Mouse (Mus musculus) testis, postnatal 10 days (tissue): Measurements from ENCODE around the gene Ranbp17.

Source experiments
- DNase-seq: peaks from one replicate; pipeline ENCODE4 v3.0.0; 2021; ENCODE audit warnings: low spot score

Gene Ranbp17

DNA sequence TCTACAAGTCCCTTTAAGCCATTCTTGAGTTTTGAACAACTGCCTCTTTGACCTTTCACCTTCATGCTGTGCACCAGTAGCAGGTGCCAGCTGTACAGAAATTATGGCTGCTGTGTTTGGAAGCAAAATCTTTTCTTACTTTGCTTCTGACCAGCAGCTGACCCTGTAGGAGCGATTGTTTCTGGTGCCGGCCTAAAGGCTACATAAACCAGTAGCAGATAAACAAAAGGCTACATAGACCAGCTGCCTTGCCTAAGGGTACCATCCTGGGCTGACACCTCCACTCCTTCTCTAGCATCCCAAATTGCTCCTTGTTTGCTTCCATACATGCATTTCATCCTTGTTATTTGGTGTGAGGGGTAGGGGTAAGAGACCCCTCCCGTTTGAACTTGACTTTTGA is 279.4 kb downstream of the Ranbp17 start:
- DNase-seq, result no peak

DNA sequence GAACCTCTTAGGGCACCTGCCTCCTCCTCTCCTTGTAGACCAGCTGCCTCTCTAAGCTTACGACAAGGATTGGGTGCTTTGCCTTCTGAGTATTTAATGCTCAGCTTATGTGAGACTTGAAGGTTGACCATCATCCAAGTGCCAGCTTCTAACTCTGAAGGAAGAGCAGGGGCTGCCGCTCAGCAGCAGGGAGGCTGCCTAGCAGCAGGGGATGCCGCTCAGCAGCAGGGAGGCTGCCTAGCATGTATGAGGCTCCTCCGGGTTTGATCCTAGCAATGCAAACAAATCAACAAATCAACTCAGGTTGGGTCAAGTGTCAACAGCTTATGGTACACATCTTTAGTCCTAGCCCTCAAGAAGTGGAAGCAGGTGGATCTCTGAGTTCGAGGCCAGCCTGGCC is 281.5 kb downstream of the Ranbp17 start:
- no peak for DNase-seq

DNA sequence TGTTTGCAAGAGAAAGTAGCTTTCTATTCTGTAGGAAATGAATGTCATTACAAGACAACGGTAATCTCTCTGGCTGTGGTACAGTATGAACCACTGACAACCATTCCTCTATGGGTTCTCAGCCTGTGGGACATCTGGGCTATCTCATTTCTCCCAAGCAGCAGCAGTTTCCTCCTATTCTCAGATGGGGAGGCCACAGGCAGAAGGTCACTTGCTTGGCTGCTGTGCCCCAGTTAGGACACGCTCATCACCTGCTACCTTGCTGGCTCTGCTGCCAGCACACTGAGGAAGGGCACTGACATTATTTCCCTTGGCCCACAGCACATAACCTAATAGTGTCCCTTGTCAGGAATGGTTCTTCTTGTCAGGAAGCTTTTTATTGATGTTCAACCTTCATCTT is 285.4 kb downstream of the Ranbp17 start:
- no peak for DNase-seq

DNA sequence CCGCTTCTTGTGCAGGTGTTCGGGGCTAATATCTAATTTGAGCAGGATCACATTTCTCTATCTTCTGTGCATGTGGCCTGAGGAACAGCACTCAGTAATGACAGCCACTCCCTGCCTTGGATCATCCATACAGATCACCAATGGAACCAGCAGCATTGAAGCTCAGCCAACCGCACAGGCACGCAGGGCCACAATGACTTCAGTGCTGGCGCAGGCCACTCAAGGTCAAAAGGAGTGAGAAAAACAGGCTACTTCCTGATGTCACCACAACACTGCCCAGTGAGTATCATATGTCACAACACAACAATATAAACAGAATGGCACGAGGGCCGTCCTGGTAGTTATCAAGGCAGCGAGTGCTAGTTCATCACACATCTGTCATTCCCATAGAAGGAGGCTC is 287.0 kb downstream of the Ranbp17 start:
- DNase-seq, result no peak

DNA sequence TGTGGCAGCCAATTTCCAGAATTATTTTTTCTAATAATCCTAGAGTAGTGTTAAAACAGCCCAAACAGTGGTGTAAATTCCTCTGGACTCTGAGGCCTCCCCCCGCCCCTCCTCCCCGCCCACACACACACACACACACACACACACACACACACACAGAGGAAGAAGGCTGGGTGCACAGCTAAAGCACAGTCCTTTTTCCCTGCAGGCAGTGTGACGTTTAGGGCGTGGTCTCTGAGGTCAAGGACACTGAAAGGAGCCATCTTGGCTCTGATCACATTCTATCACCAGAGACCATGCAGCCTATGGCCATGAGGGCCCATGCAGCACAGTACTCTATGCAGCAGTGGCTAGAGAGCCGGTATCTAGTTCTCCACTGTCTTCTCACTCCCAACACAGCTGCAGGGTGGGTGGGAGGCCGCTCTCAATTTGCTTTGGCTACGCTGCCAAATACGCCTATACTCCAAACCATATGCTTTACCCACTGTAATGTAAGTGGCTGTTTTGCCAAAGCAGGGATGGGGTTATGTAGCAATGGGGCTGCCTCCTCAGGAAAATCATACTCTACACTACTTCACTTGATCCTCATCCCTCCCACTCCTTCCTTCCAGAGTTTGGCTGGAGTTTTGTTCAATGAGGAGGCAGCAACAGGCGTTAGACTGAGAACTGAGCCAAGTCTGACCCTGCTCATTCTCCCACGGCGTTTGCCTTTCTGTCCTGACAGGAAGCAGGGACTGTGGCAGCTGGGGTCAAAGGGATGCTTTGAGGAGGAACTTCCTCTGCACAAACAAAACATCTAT is 291.8 kb downstream of the Ranbp17 start:
- no peak for DNase-seq

DNA sequence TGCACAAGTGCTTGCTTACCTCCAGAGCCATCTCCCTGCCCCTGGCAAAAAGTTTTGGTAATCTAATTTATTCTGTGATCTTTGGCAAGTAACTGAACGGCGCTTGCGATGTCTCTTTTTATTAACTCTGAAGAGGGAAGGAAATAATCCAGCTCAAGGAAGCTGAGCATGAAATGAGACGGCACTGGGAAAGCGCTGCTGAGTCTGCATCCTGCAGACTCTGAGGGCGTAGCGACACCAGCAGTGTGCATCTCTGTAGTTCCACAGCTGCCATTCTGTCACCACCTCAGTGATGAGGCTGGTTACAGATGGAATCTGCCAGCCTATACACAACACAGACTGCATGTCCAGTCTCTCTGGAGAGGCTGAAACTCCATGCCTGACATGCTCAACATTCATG is 292.8 kb downstream of the Ranbp17 start:
- DNase-seq, result no peak

DNA sequence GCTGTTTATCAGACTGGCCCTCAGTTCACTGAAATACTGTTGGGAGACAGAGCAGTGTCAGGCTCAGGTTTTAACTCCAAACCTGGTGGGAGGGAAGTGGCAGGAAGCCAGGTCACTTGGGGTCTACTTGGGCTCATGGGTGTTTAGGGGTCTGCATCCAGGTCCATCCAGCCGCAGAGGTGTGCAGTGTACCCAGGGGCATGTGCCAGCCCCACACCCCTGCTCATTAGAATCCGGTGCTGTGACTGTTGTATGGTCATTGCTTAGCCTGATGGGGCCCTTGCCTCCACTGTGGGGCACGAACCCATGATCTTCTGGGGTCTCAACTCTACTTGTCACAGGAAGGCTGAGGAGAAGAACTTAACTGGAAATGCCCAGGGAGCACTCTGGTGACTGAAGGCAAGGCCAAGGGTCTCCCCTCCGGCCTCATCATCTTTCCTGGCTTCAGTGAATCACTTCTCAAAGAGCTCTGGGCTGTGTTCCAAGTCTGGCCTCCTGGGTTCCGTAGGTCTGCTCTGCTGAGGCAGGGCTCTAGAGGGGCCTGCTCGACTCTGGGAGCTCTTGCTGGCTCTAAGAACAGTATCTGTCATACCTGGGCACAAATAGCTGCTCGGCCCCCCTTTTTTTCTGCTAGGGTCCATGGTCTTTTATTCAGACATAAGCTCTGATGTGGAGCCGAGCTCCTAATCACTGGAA is 296.0 kb downstream of the Ranbp17 start:
- DNase-seq, result no peak

DNA sequence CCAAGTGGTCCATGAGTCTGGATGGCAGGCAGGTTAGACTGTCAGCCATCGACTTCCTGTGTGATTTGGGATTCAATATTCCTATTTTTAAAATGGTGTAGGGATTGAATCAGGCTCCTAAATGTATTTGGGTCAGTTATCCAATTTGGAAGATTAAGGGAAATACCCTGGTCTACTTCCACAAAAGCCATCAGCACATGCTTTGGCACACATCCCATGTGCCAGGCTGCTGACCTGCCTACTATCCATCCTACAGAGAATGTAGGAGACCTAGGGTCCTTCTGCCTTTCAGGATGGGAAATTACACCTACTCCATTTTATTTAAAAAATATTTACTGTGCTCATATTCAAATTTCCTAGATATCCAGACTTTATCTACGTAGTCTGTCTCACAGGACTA is 306.1 kb downstream of the Ranbp17 start:
- no peak for DNase-seq

DNA sequence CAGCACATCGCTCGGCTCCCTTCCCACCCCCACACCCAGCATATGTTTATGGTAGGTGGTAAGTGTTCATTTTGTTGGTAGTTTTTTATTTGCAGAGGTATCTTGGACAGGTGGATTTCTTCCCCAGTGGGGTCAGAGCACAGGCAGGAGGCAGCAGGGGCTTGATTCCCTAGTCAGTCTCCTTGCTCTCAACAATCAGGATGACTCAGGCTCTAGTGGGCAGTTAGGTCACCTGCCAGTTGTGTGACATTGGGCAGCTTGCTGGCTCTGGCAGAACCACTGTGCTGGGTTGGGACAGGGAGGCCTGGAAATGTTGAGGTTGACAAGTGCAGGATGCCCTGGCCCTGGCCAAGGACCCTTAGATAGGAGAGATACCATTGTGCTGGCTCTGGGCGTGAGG is 308.6 kb downstream of the Ranbp17 start:
- no peak for DNase-seq

DNA sequence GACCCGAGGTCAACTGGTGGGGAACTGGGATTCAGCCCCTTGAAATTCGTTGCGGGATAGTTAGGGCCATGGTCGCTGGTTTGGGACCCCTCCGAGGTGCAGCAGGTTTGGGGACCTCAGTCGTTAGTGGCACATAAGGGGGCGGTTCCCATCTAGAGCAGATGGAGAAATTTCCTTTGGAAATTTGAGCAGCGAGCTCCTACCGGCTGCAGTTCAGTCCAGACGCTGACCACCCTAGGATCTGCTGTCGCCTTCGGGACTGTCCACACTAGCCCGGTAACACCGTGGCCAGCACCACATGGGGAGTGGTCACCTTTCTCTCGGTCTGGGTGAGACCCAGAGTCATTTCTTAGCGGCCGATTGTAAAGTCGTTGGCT is 309.2 kb downstream of the Ranbp17 start:
- no peak for DNase-seq

DNA sequence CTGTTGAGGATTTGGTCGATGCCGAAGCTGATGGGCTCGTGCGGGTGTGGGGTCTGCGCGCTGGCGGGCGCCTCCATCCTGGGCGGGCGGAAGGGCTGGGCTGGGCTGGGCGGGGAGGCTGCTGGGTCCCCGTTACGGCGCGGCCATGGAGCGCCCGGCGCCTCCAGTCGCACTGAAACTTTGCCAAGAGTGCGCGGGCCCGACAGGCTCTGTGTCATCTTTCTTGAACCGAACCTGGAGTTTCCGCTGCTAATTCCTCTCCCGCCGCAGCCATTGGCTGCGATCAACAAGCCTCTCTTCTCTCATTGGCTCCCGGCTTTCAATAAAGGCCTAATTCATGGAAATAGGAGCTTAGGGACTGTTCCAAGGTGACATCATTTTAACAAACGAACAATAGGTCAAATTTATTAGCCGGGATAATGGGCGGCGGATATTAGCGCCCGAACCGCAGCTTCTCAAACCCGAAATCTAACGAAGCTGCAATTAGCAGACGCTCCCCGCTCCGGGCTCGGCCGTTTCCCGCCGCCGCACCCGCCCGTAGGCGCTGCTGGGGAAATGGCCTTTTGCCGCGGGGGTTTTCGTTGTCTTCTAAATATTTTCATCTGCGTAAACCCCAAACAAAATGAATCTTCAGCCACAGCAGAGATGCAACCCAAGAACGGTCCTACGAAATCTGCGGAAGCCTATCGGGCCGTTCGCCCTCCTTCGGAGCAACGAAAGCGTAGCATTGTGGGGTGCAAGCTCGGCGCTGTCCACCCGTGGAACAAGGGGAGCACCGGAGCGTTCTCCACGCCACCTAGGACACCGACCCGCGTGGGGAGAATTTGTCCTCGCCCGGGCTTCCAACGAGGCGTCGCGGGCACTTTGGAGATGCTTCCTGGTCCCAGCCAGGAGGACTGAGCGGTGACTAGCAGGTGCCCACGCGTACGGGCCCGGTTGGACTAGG is 309.9 kb downstream of the Ranbp17 start, which contains the start of gene Tlx3:
Gene Tlx3 (minus strand): TSS at position 207 of the 946 bp plus-strand sequence.
- no peak for DNase-seq

DNA sequence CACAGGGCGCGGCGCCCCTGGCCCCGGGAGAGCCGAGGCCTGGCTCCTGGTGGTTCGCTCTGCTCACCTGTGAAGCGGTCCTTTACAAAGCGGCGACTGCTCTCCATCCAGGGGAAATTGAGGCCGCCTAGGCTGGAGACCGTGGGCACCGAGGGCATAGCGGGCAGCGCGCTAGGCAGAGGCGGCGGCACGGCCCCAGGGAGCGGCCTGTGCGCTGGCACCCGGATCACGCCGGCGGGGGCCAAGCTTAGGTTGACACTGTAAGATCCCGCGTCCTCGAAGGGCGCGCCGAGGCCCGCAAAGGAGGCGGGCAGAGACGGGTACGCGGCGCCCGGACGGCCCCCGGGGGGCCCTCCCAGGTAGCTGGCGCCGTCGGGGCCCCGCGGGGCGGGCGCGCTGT is 310.6 kb downstream of the Ranbp17 start:
- no peak for DNase-seq

DNA sequence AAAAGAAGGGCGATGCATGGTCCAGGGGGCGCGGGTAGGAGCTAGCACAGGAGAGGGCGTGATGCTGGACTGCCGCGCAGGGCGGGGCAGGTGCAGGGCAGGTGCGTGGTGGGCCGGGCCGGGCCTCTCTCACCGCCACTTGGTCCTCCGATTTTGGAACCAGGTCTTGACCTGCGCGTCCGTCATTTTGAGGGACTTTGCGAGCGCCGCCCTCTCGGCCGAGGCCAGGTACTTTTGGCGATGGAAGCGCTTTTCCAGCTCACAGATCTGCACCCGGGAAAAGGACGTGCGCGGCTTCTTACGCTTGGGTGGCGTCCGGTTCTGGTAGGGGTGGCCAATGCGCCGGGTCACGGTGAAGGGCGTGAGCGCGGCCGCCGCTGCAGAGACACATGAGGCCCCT is 311.2 kb downstream of the Ranbp17 start:
- DNase-seq, result no peak

DNA sequence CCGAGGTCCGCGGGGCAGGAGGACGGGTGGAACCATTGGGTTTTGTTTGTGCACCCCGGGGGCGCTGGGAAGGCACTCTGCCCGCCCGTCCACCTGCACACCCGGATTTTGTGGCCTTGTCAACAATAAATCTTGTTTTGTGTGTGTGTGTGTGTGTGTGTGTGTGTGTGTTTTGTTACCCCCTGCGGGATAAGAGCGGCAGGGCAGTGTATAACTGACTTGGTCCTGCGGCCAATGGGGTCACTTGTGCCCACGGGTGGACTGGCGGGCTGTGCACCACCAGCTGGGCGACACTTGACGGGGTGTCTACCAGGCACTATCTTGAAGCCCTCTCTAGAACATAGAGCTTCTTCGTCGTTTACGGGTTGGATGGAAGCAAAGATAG is 311.9 kb downstream of the Ranbp17 start:
- no peak for DNase-seq

DNA sequence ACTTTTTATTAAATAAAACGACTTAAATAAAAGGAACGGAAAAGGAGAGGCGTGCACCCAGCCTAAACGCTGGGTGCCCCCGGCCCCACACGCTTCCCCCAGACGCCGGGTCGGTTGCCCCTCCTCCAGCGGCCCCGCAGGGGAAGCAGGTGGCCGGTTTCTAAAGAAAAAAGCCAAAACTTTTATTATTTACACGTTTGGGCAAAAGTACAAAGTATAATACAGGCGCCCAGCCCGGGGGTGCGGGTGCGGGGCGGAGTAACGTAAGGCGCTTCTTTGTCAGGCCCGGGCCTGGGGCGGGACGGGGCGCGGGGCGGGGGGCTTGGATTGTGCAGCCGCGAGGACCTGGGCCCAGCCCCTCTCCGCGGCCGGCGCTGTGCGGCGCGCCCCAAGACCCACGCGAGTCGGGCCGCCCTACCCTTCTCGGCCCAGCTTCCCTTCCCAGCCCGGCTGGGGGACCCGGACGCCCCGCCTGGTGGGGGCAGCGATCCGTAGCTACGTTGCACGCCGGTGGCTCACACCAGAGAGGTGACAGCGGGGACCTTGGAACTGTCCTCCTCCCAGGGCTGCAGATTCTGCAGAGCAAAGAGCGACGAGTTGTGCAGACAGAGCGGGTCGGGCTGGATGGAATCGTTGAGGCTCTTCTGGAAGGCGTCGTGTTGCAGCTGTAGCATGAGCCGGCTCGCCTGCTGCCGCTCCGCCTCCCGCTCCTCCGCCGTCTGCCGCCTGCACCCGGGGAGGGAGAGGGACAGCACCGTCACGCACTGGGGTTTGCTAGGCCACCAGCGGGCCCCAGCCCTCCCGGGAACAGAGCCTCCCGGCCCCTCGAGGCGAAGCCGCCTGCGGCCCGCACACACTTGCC is 312.6 kb downstream of the Ranbp17 start:
- DNase-seq, result no peak

DNA sequence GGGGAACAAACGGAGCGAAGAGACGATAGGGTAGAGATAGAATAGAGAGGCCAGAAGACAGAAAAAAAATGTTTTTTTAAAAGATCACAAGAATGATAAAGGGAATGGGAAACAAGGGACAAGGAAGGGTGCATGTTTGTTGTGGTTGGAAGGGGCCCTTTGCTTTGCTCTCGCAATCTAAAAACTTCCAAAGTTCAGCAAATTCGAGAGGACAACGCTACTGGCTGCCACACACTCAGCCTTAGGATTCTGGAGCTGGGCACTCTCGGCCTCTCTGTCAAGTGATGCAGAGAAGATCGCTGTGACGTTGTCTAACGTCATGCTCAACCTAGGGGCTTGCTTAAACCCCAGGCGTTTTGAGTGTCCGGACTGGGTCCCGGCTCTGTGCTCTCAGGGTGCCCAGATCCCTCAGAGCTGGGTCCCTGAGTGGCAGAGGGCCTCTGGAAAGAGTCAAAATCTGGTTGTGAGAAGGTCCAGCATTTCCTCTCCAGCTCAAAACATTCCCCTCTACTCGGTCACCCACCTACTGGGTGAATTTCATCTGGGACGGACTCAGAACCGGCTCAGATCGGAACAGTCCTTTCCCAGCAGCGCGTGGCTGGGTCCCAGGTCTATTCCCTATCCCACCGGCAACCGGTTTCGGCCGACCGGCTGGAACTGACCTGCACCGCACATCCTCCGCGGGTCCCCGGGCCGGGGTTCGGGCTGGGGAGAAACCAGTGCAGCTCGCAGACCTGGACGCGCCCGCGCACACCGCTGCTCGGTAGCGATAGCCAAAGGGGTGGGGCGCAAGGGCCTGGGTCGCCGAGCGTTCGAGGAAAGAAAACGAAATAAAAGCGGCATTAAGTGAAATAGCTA is 313.4 kb downstream of the Ranbp17 start:
- DNase-seq, result peak; percentile 52

DNA sequence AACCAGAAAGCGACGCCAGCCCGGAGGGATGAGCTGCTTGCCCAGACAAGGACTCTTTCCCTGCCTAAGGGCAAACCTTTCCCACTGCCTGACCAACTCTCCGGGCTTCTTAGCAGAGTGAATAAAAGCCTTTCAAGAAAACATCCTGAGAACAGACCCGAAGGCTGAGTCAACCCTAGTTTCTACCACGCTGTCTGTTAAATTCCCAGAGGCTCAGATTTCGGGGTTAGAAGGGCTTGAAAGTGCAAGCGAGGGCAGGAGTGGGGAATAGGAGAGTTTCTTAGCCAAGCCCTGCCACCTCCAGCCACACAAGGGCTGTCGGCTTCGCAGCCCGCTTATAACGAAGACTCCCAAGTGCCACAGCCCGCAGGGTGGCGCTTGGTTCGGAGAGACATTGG is 314.4 kb downstream of the Ranbp17 start:
- DNase-seq, result no peak

DNA sequence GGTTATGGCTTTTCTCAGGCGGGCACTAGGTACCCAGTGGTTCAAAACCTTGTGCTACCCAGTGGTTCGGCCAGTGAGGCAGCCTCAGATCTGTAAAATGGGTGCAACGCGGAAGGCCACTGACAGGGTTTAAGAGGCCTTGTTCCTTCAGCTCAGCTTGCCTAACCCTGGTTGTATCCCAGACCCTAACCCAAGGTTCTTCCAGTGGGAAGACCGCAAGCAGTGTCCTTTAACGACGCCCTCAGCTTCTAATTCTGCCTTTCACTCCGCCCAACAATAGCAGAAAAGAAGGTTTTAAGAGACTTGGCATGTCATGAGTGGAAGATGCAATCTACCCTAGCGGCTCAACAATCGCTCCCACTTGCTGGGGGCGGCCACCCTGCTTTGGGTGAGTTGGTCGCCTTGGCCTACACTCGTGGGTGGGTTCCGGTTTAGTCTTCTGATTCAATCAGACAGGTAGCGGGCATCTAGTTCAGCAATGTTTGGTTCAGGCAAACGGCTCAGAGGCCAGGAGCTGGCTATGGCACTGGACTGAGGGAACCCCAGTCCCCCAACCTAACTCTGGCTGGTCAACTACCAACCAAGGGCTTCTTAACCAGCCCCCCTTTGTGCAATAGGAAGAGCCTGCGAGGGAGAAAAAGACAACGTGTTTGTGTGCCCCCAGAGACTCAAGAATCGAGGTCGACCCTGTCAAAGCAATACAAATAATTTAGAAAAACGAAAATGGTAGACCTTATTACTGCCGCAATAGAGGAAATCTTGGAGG is 315.0 kb downstream of the Ranbp17 start:
- DNase-seq, result no peak

DNA sequence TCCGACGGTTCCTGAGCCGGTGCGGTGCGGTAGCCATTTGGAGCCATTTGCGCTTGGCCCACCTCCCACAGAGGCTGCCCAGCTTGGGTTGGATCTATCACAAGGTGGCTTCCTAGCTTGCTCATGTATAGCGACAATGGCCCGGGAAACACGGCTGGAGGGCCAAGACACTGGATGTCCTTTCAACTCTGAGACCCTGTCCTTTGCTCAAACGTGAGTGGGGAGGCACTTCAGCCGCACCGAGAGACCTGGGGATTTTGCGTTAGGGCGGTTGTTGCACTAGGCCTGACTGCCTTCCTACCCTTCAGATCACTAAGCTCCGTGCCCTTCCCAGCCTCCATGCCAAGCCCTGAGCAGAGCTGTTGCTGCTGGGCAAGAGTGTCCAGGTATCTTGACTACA is 315.9 kb downstream of the Ranbp17 start:
- DNase-seq, result no peak

DNA sequence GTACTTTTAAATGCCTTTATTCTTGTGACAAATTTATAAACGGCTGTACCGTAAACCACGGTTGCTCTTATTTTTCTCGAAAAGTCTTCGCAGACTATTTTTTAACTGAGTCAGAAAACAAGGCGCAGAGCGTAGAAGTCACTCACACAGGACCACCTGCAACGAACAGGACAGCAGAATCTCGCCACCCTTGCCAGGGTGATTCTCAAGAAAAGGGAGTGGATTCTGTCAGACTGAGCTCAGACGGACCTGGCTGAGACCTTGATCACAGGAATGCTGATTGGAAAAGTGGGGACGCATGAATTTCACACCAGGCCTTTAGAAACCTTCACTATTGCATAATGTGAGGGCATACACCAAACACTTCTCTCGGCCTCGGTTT is 316.4 kb downstream of the Ranbp17 start:
- no peak for DNase-seq
